Mouse (Mus musculus): Measurements from ENCODE around the gene Apol8.

The Apol8 gene

GRCm38 (mm10) chr15:77785807-77786206 is 29.0 kb upstream of the Apol8 start:
- no peak for DNase-seq (ENCODE audit: low read depth)

GRCm38 (mm10) chr15:77784039-77784824 is 27.4 kb upstream of the Apol8 start:
- no peak for DNase-seq (ENCODE audit: low read depth)

GRCm38 (mm10) chr15:77782449-77783014 is 25.7 kb upstream of the Apol8 start:
- DNase-seq (ENCODE audit: low read depth) = no peak

- peak; percentile 60 for DNase-seq (ENCODE audit: low read depth)
Measured at GRCm38 (mm10) chr15:77775186-77775963, 18.6 kb upstream of the Apol8 start.

- no peak for DNase-seq (ENCODE audit: low read depth)
Measured at GRCm38 (mm10) chr15:77774303-77774702, 17.5 kb upstream of the Apol8 start.

GRCm38 (mm10) chr15:77773099-77773915 is 16.5 kb upstream of the Apol8 start:
- DNase-seq (ENCODE audit: low read depth) = no peak

- DNase-seq (ENCODE audit: low read depth) = no peak
Measured at GRCm38 (mm10) chr15:77770942-77771341, 14.1 kb upstream of the Apol8 start.

GRCm38 (mm10) chr15:77770341-77770740 is 13.5 kb upstream of the Apol8 start:
- DNase-seq (ENCODE audit: low read depth) = no peak

- DNase-seq (ENCODE audit: low read depth) = no peak
Measured at GRCm38 (mm10) chr15:77766981-77767380, 10.2 kb upstream of the Apol8 start.

GRCm38 (mm10) chr15:77765484-77766093 is 8.8 kb upstream of the Apol8 start:
- DNase-seq (ENCODE audit: low read depth) = no peak

- no peak for DNase-seq (ENCODE audit: low read depth)
Measured at GRCm38 (mm10) chr15:77764391-77765006, 7.7 kb upstream of the Apol8 start.

GRCm38 (mm10) chr15:77763702-77764101 is 6.9 kb upstream of the Apol8 start:
- no peak for DNase-seq (ENCODE audit: low read depth)

GRCm38 (mm10) chr15:77763050-77763449 is 6.2 kb upstream of the Apol8 start:
- DNase-seq (ENCODE audit: low read depth) = no peak

- DNase-seq (ENCODE audit: low read depth) = no peak
Measured at GRCm38 (mm10) chr15:77761561-77762380, 5.0 kb upstream of the Apol8 start.

- DNase-seq (ENCODE audit: low read depth) = no peak
Measured at GRCm38 (mm10) chr15:77761083-77761482, 4.3 kb upstream of the Apol8 start.

- DNase-seq (ENCODE audit: low read depth) = no peak
Measured at GRCm38 (mm10) chr15:77760037-77760436, 3.2 kb upstream of the Apol8 start.

GRCm38 (mm10) chr15:77757586-77758226 is 903 bp upstream of the Apol8 start:
- DNase-seq (ENCODE audit: low read depth) = no peak

GRCm38 (mm10) chr15:77756081-77756480 is 722 bp downstream of the Apol8 start:
- no peak for DNase-seq (ENCODE audit: low read depth)

- DNase-seq (ENCODE audit: low read depth) = no peak
Measured at GRCm38 (mm10) chr15:77755132-77755531, 1.7 kb downstream of the Apol8 start.

- DNase-seq (ENCODE audit: low read depth) = no peak
Measured at GRCm38 (mm10) chr15:77752443-77752842, 4.4 kb downstream of the Apol8 start.

Data from c-Kit-positive CD71-negative TER-119-negative erythroid progenitor cells, embryonic 14.5 days (primary cell).